Mouse (Mus musculus): ENCODE measurements at regions not wholly inside any gene's neighbourhood (a gene's known extent, or its start where the extent isn't known, plus 50 kb on each side); places are given as distances from the start of the nearest gene placed in this dataset.

- TF ChIP-seq CTCF (IDR thresholded peaks at IDR 0.05; ENCODE audit: control insufficient read depth, insufficient read depth, insufficient read length) (no peak), FOSL1 (IDR thresholded peaks at IDR 0.05; ENCODE audit: insufficient read depth, low read length, poor library complexity, severe bottlenecking) (no peak), MAX (IDR thresholded peaks at IDR 0.05) (no peak), USF1 (IDR thresholded peaks at IDR 0.05; ENCODE audit: low read depth) (no peak), MYOD1 (IDR thresholded peaks at IDR 0.05; ENCODE audit: control insufficient read depth, insufficient read length, low read depth) (no peak), CEBPB (IDR thresholded peaks at IDR 0.05; ENCODE audit: low read depth) (no peak)
Observed at GRCm38 (mm10) chr9:47223536-47223935, 225.0 kb downstream of the Gm4791 start.
